Mouse (Mus musculus) embryonic facial prominence, embryonic 10.5 days (tissue): ENCODE data around the gene Lsm11. TPM values are rescaled to one million over a fixed set of nuclear protein-coding genes. Genes with fewer than 3 reads are reported as not detected.
"Not testable (repeated sequence)": the region's sequence is repeated elsewhere in the genome, so short reads cannot be mapped to it uniquely, and the experiment has no call there.

Experiments
- DNase-seq: peaks from one replicate; pipeline ENCODE4 v3.0.0-alpha.2; 2017; ENCODE audit warnings: low spot score
- H3K27ac ChIP-seq: fragments of 300-500 bp; sonication (generic); replicated peaks from 2 replicates; pipeline ENCODE4 v1.5.1; 2016; ENCODE audit warnings: mild to moderate bottlenecking
- H3K27me3 ChIP-seq: fragments of 300-500 bp; sonication (generic); replicated peaks from 2 replicates; pipeline ENCODE4 v1.6.1; 2016; ENCODE audit warnings: low read depth, mild to moderate bottlenecking; ENCODE audit not compliant: poor library complexity, severe bottlenecking
- H3K36me3 ChIP-seq: fragments of 300-500 bp; sonication (generic); replicated peaks from 2 replicates; pipeline ENCODE4 v1.6.1; 2016; ENCODE audit warnings: mild to moderate bottlenecking, moderate library complexity
- H3K4me1 ChIP-seq: fragments of 300-500 bp; sonication (generic); 2 replicates; pipeline ENCODE4 v1.6.1; 2016
- H3K4me3 ChIP-seq: fragments of 300-500 bp; sonication (generic); 2 replicates; pipeline ENCODE4 v1.5.1; 2016; ENCODE audit warnings: mild to moderate bottlenecking, moderate library complexity
- H3K9me3 ChIP-seq: fragments of 300-500 bp; sonication (generic); 2 replicates; pipeline ENCODE4 v1.6.1; 2016; ENCODE audit warnings: mild to moderate bottlenecking
- WGBS: fragments of 180-500 bp; shearing (Covaris S2); methylation state at CpG from one replicate; pipeline ENCODE4 v1.1.7; 2016; 5-methylcytosine and 5-hydroxymethylcytosine counted together
- polyA plus RNA-seq: library from polyadenylated mRNA; unstranded; fragments of >200 nt; fragmentation: Nextera tagmentation; extraction: Ambion mirVana; gene quantifications from 2 replicates; pipeline ENCODE4 v1.2.1, GENCODE M21; 2016

Gene Lsm11
- polyA plus RNA-seq, 1 experiment from 2014 or later, result 7.3 TPM

DNA sequence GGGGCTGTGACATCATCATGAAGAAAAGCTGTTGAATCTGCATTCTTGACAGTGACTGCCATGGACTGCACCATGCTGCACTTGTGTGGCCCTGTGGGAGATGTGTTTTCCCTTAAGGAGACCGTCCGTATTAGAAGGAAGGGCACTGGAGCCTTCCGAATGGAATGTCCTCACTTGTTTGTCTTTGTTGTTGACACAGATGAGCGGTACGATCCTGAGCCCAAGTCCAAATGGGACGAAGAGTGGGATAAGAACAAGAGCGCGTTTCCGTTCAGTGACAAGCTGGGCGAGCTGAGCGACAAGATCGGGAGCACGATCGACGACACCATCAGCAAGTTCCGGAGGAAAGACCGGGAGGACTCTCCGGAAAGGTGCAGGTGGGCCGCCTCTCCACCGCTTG, 54.3 kb downstream of the Lsm11 start:
- DNase-seq, result no peak
- Histone ChIP-seq H3K9me3 (no peaks in the 10 kb centered on the region), H3K4me1 (no peaks in the 10 kb centered on the region), H3K27ac (no peak overlapping the region), H3K4me3 (no peak overlapping the region), H3K36me3 (peaks cover 100% of the 10 kb centered on the region), H3K27me3 (no peaks in the 10 kb centered on the region)
- 90% methylated on average over 20 of the region's 20 CpGs for WGBS

DNA sequence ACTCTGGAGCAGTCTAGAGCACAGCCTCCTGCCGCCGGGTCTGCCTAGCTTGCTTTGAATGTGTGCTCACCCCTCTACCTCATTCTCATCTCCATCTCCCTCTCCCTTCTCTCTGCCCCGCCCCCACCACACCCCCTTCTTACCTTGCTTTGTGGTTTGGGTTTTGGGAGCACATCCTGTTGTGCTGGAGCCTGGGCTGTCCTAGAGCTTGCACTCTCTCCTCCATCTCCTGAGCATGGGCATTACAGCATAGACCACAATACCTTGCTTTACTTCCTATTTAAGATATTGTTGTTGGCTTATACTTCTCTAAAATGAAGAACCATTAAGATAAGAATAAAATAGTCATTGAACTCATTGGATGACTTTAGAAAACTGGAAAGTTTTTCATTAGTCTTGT, 54.8 kb downstream of the Lsm11 start:
- DNase-seq, result no peak
- Histone ChIP-seq H3K36me3 (peaks cover 99% of the 10 kb centered on the region), H3K27ac (no peak overlapping the region), H3K27me3 (no peaks in the 10 kb centered on the region), H3K9me3 (no peaks in the 10 kb centered on the region), H3K4me3 (no peak overlapping the region), H3K4me1 (no peaks in the 10 kb centered on the region)
- WGBS, result 85% methylated on average over 3 of the region's 3 CpGs

DNA sequence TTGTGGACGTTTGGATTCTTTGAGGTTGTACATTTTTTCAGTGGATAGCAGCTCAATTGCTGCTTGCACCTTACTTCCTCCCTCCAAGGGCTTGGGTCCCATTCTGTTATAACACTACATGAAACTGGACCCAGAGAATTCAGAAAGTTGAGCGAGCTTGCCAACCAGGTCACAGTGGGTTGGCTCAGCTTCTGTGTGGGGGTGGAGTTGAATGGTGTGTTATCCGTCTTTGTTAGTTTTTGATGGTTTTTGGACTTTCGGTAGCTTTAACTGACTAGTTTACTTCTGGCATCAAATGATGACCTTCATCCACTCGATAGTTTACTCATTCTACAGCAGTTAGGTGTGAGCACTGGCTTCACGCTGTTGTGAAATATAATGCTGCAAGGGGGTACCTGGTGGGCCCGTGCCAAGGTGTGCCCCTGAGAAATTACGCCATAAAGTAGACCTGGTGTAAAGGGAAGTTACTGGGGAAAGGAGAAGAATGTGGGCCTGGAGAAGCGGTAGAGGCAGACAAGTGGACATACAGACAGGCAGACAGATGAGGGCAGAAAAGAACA, 56.2 kb downstream of the Lsm11 start:
- Histone ChIP-seq H3K4me3 (no peak overlapping the region), H3K36me3 (peaks cover 92% of the 10 kb centered on the region), H3K27me3 (no peaks in the 10 kb centered on the region), H3K27ac (no peak overlapping the region), H3K9me3 (no peaks in the 10 kb centered on the region), H3K4me1 (peaks cover under 1% of the 10 kb centered on the region; the same call in 1 of the 2 replicates)
- no peak for DNase-seq
- WGBS, result 92% methylated on average over 9 of the region's 9 CpGs

DNA sequence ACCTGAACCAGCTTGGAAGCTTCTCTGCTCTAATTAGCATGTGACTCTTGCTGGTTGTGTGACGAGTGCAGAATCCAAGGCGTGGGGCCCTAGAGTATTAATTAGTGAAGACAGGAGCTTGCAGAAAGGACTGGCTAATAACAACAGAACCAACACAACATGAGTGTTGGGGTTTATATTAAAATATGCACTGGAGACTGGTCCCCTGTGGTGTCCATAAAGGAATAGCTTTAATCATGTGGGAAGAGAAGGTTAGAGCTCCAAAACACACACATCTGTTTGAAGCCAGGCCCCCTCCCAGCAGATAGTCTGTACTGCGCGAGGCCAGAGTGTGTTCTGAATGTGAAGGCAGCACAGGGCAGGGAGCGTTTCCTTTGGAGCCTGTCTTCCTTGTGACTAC, 58.1 kb downstream of the Lsm11 start:
- Histone ChIP-seq H3K27me3 (no peaks in the 10 kb centered on the region), H3K36me3 (peaks cover 73% of the 10 kb centered on the region), H3K4me1 (peaks cover 7% of the 10 kb centered on the region; the same call in 1 of the 2 replicates), H3K9me3 (no peaks in the 10 kb centered on the region), H3K27ac (no peak overlapping the region), H3K4me3 (no peak overlapping the region)
- no peak for DNase-seq
- WGBS, result 94% methylated on average over 5 of the region's 5 CpGs

DNA sequence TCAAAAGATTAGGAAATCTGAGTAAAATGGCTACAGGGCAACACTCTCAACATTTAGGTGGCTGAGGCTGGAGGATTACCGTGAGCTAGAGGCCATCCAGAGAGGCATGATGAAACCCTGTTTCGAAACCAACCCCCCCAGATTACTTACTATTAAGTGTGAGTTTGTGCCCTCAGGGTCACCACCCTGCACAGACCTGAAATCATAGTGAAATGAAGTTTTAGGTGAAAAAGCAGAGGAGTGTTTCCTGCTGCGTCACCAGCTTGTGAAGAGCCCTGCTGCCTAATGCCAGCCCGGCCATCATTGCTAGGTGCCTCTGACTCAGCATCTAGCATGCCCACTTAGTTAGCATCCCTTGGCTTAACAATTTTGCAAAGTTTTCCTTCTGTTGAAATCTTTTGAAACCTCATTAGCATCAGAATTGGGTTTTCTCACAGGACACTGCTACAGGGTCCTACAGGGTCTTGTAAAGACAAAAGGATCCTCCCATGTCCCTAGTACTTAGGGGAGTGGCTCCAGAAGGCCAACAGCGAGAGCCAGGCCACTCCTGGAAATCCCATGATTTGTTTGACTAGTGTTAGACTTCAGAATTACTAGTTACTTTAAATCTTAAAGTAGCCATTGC, 59.0 kb downstream of the Lsm11 start:
- H3K27ac ChIP-seq, result no peak overlapping the region
- WGBS, result 86% methylated on average over 5 of the region's 5 CpGs
- peaks cover 64% of the 10 kb centered on the region for H3K36me3 ChIP-seq
- no peak overlapping the region for H3K4me3 ChIP-seq
- peaks cover 10% of the 10 kb centered on the region; the same call in 1 of the 2 replicates for H3K4me1 ChIP-seq
- no peaks in the 10 kb centered on the region for H3K27me3 ChIP-seq
- DNase-seq, result no peak
- no peaks in the 10 kb centered on the region for H3K9me3 ChIP-seq

DNA sequence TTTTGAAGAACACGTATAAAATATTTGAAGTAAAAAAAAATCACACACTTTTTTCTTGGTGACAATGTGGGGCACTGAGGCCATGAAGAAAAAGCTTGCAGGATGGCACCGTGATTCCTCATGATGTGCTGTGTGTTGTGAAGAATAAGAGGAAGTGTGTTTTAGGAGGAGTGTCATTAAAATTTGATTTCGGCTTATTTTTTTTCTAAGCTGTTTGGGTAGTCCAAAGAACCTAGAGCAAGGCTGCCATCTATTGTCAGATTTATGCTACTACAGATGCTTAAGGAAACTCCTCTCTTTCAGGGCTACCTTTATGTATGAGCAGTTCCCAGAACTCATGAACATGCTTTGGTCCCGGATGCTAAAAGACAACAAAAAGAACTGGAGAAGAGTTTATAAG, 60.7 kb downstream of the Lsm11 start:
- Histone ChIP-seq H3K9me3 (no peaks in the 10 kb centered on the region), H3K27ac (no peak overlapping the region), H3K4me1 (peaks cover 13% of the 10 kb centered on the region), H3K4me3 (no peak overlapping the region), H3K36me3 (peaks cover 52% of the 10 kb centered on the region), H3K27me3 (no peaks in the 10 kb centered on the region)
- WGBS, result 77% methylated on average over 4 of the region's 4 CpGs
- no peak for DNase-seq

DNA sequence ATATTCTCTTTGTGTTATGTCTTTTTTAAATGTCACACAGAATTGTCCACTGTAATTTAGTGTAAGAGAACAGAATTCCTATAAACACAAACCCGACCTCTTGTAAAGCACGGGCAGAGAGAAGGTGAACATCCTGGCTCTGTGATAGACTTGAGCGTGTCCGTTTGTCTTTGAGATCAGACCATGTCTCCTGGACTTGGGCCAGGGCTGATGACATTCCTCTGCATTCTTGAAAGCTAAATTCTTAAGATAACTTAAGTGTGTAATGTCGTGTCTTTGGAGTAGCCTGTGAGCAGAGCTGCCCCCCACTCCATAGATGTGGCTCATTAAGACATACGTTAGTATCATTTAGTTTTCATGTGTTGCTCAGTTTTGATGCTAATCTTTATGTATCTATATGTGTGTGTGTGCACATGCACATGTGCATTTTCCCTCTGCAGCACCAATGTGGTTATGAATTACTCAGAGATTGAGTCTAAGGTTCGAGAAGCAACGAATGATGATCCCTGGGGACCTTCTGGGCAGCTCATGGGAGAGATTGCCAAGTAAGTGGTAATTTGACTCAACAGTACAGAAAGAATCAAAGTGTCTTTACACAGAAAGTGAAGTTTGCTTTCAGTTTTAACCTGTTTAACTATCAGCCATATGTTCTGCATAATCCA, 61.3 kb downstream of the Lsm11 start:
- no peak overlapping the region for H3K4me3 ChIP-seq
- H3K9me3 ChIP-seq, result no peaks in the 10 kb centered on the region
- no peak for DNase-seq
- 67% methylated on average over 8 of the region's 8 CpGs for WGBS
- H3K27me3 ChIP-seq, result no peaks in the 10 kb centered on the region
- H3K27ac ChIP-seq, result no peak overlapping the region
- H3K36me3 ChIP-seq, result peaks cover 46% of the 10 kb centered on the region
- peaks cover 13% of the 10 kb centered on the region for H3K4me1 ChIP-seq

DNA sequence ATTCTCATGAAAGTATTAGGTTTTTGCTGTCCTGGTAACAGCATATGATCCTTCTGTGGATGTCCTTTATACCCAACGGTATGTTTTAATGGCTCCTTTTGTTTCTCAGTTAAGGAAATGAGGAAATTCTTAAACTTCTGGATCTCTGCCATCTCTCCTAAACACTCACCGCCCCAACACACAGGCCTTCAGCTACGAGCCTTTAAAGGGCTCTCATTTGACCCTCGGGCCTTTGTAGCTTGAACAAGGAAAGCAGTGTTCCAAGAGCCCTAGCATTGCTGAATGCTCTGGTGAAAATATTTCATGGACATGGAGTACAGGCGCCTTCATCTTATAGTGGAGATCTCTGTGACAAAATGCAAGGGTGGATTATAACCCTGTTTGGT, 63.1 kb downstream of the Lsm11 start:
- H3K27me3 ChIP-seq, result no peaks in the 10 kb centered on the region
- 45% methylated on average over 5 of the region's 5 CpGs for WGBS
- DNase-seq, result no peak
- peaks cover 29% of the 10 kb centered on the region for H3K36me3 ChIP-seq
- H3K27ac ChIP-seq, result no peak overlapping the region
- H3K4me3 ChIP-seq, result no peak overlapping the region
- peaks cover 13% of the 10 kb centered on the region for H3K4me1 ChIP-seq
- H3K9me3 ChIP-seq, result no peaks in the 10 kb centered on the region

DNA sequence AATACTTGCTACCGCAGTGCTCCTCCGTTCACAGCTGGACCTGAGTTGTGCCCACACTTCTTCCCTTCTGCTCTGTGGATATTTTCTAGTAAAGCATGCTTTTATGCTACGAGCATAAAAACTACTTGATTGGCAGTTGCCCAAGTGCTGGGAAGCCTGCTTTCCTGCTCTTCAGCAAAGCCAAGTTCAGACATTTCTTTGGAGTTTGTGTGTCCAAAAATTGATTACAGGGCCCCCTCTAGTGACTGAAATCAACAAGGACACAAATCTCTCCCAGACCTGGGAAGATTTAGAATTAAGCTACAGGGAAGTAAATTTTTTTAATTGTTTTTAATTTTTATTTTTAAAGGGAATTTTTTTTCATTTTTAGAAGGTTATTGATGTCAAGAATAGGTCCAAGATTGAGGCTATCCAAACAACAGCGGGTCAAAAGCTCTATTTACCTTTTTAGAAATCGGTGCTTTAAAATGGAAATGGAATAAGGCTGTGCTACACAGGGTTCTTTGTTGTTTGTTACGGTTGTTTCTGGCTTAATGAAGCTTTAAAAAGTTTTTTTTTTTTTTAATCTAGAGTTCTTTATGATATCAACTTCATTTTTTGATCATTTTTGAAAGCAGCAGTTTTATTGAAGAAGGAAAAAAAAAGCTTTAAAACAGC, 63.6 kb downstream of the Lsm11 start:
- WGBS, result 68% methylated on average over 6 of the region's 6 CpGs
- peaks cover 13% of the 10 kb centered on the region for H3K4me1 ChIP-seq
- no peak for DNase-seq
- no peaks in the 10 kb centered on the region for H3K27me3 ChIP-seq
- no peak overlapping the region for H3K27ac ChIP-seq
- H3K4me3 ChIP-seq, result no peak overlapping the region
- peaks cover 25% of the 10 kb centered on the region for H3K36me3 ChIP-seq
- H3K9me3 ChIP-seq, result no peaks in the 10 kb centered on the region

DNA sequence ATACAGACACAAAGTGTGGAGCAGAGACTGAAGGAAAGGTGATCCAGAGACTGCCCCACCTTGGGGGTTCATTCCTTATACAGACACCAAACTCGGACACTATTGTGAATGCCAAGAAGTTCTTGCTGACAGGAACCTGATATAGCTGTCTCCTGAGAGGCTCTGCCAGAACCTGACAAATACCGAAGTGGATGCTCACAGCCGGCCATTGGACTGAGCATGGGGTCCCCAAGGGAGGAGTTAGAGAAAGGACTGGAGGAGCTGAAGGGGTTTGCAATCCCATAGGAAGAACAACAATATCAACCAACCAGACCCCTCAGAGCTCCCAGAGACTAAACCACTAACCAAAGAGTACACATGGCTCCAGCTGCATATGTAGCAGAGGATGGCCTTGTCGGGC, 65.4 kb downstream of the Lsm11 start:
- H3K27ac ChIP-seq, H3K9me3 ChIP-seq, H3K4me3 ChIP-seq, DNase-seq, H3K27me3 ChIP-seq: not testable (repeated sequence)
- Histone ChIP-seq H3K36me3 (peaks cover 15% of the 10 kb centered on the region), H3K4me1 (peaks cover 13% of the 10 kb centered on the region)
- WGBS, result 75% methylated on average over 4 of the region's 4 CpGs
